Mouse (Mus musculus) spleen, adult 18-20 months (tissue): ENCODE measurements around the gene Acsf3.

ENCODE experiments used
- DNase-seq, 2 experiments: peaks; one replicate each; pipeline ENCODE4 v3.0.0; 2022; ENCODE audit warnings: mixed read lengths in 2 of 2

Gene Acsf3

GRCm38 (mm10) chr8:122851692-122852545, 76.6 kb downstream of the Acsf3 start:
- DNase-seq = no peak

GRCm38 (mm10) chr8:122852546-122852905, 77.2 kb downstream of the Acsf3 start:
- DNase-seq = no peak

GRCm38 (mm10) chr8:122853340-122853771, 78.1 kb downstream of the Acsf3 start:
- no peak for DNase-seq

DNA sequence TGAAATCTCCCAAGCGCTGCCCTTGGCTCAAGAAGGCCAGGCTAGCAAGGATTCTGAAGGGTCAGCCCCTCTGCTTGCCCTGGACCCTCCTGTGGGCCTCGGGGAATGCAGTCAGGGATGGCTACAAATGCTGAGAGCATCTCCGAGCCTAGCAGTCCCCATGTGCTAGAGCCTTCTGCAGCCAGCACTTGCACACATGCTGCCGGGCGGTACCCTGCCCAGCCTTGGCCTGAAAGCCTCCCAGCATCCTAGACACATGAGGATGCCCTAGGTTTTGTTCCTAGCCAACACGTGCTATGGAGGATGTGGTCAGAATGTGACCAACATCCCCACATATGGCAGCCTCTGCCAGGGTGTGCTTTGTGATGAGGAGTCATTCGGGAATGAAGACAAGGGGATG, 79.1 kb downstream of the Acsf3 start:
- no peak for DNase-seq

DNA sequence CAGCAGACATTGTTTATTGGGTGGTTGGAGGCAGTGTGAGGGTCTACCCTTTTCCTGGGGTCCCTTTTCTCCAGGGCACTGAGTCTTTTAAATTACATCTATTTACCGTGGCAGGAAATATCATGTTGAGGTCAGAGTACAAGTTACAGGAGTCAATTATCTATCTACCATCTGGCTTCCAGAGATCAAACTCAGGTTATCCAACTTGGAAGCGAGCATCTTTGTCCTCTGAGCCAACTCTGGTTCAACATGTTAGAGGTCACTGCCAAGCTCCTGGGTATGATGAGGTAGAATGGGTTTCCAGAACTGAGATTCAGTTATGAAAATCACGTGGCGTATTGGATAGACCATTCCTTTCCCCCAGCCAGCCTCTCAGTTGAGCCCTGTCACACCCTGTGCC, 79.8 kb downstream of the Acsf3 start:
- no peak for DNase-seq

GRCm38 (mm10) chr8:122856288-122856687, 81.0 kb downstream of the Acsf3 start:
- DNase-seq = no peak

DNA sequence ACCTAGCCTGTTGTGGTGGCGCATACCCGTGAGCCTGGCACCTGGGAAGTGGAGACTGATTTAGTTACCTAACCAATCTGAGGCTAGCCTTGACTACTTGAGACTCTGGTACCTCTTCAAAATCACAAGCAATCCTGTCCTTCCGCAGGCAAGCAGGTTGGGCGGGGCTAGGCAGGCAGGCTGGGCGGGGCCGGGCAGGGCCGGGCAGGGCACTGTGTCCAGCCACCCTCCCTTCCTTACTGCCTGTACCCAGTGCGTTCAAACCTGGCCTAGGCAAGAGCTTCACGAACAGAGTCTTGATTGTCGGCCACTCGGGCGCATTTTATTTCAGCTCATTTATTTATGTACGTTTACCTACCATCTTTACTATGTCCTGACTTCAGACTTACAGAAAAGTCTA, 84.6 kb downstream of the Acsf3 start:
- DNase-seq = no peak

GRCm38 (mm10) chr8:122864719-122865129, 89.4 kb downstream of the Acsf3 start:
- no peak for DNase-seq

DNA sequence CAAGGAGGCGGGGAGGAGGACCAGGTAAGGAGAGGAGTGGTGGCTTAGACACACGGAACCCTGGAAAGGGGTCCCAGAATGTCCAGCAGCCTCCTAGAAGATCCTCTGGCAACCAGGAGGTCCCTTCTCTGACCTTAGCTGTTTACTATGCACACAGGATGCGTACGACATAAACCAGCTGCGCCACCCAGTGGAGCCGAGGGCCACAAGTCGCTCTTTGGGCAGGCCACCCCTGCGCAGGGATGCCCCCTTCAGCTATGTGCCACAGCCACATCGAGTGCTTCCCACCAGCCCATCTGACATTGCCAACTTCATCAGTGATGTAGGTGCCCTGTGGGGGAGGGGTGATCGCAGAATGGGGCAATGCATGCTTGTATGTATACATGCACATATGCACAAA, 90.2 kb downstream of the Acsf3 start:
- DNase-seq = no peak

DNA sequence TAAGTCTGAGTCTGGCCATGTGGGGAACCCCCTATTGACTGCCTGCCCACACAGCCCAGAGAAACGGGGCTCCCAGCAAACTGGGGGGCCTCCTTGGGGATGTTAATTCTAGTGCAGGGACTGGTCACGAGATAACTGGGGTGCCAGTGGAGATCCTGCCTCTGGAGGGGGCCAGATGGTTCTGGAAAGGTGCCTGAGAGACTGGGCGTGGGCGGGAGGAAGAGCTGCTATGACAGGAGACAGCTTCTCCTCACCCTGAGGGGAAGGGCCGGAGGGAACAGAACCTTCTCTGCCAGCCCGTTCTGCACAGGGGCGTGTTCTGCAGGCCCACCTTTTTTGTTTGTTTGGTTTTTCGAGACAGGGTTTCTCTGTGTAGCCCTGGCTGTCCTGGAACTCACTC, 90.9 kb downstream of the Acsf3 start:
- DNase-seq = no peak
